Mouse (Mus musculus) yolk sac, embryonic 10.5 days (tissue): ENCODE results near the gene Atg10.

Experiments
- DNase-seq: peaks from one replicate; pipeline ENCODE4 v3.0.0-alpha.2; 2017; ENCODE audit warnings: low spot score

Atg10 gene

DNA sequence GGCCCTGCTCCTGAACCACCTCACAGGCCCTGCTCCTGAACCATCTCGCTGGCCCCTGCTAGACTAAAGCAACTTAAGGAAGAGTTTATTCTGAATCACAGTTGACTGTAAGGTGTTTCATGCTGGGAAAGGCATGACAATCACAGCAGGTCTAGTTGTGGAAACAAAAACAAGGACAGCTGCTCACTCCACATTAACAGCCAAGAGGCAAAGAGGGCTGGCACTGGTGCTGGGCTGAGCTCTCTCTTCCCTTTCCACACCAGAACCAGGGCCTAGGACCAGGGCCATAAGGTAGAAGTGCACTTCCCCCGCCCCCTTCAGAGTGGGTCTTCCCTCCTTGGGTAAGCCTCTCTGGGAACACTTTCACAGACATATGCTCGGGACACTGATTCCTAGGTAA, 48.4 kb downstream of the Atg10 start:
- DNase-seq: no peak

DNA sequence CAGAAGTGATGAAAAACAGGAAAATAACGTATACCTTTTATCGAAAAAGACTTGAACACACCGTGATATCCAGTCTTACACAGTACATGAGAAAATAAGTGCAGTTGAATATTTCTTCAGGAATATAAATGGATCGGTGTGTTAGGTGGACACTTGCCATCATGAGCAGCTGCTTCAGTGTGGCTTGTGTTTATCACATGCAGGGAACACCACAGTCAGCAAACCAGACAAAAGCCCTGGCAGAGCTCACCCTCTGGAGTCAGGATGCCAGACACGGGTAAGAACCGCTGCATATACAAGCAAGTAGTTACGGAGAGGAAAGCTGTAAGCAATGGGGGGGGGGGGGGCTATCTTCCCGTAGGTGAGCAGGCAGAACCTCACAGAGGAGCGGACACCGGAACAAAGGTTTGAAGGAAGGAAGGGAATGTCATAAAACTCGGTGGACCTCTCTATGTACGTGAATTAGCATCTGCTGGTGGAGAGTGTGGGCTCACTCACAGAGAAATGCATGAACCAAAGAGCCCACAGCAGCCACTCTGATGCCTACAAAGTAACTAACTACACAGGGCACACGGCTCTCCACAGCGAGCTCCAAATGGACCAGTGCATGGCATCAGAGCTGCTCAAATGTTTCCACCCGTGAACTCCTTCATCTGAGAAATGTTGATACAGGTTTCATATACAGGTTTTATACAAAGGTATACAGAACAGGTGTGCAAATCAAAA, 51.8 kb downstream of the Atg10 start:
- no peak for DNase-seq

DNA sequence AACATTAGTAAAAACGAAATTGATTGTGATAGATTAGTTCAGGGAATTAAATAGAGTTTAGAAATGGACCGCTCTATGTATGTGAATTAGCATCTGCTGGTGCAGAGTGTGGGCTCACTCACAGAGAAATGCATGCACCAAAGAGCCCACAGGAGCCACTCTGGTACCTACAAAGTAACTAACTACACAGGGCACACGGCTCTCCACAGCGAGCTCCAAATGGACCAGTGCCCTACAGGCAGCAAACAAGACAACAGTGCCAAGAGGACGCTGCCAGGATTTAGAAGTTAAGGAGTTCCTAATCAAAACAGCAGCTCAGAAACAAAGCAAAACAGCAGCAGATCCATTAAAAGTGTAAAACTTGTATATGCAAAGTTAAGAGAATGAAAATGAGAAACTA, 52.6 kb downstream of the Atg10 start:
- DNase-seq: no peak

GRCm38 (mm10) chr13:91169529-91170319, 54.0 kb downstream of the Atg10 start:
- no peak for DNase-seq

GRCm38 (mm10) chr13:91168486-91168885, 55.3 kb downstream of the Atg10 start:
- no peak for DNase-seq

DNA sequence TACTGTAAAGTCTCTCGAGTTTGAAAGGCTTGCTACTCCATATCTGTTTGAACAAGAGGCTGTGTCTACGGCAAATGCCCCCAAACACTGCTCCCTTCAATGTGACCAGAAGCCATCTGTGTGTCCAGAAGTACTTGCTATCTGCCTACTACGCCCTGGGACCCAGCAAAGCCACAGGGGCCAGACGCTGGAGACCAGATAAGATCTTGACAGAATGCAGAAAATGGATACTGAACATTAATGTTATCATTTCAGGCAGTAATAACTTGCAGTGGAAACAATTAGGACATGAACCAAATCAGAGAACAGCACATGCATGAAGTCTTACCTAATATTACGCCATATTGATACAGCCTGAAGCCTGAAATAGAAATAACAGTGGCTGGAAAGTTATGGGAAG, 56.2 kb downstream of the Atg10 start:
- no peak for DNase-seq

- no peak for DNase-seq
These were observed 57.5 kb downstream of the Atg10 start for GRCm38 (mm10) chr13:91166286-91166685.

GRCm38 (mm10) chr13:91165200-91165599, 58.6 kb downstream of the Atg10 start:
- DNase-seq: no peak

- no peak for DNase-seq
These were observed 60.5 kb downstream of the Atg10 start for GRCm38 (mm10) chr13:91163292-91163691.

GRCm38 (mm10) chr13:91162452-91162851, 61.3 kb downstream of the Atg10 start:
- DNase-seq: no peak

- DNase-seq: no peak
These were observed 63.2 kb downstream of the Atg10 start for GRCm38 (mm10) chr13:91160616-91161015.

DNA sequence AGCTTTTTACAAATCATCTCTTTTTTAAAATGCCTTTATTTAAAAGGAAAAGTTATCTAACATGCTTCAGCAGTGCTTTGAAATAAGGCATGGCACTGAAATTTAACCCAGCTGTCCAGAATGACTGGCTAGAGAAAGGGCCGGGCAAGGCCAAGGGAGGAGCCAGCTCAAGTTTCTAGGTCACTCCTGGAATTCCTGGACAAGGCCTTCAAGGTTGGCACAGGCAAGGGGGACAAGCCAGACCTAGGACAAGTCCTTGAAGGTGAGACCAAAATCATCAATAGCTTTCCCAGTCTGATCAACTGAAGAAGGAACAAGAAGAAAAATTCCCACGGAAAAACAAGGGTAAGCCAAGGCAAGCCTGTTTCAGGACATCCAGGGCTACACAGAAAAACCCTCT, 63.9 kb downstream of the Atg10 start:
- DNase-seq: no peak

- no peak for DNase-seq
These were observed 65.8 kb downstream of the Atg10 start for GRCm38 (mm10) chr13:91157941-91158340.

- no peak for DNase-seq
These were observed 66.3 kb downstream of the Atg10 start for GRCm38 (mm10) chr13:91157429-91157828.

- DNase-seq: no peak
These were observed 66.8 kb downstream of the Atg10 start for GRCm38 (mm10) chr13:91156949-91157348.

- DNase-seq: no peak
These were observed 67.5 kb downstream of the Atg10 start for GRCm38 (mm10) chr13:91156308-91156707.

DNA sequence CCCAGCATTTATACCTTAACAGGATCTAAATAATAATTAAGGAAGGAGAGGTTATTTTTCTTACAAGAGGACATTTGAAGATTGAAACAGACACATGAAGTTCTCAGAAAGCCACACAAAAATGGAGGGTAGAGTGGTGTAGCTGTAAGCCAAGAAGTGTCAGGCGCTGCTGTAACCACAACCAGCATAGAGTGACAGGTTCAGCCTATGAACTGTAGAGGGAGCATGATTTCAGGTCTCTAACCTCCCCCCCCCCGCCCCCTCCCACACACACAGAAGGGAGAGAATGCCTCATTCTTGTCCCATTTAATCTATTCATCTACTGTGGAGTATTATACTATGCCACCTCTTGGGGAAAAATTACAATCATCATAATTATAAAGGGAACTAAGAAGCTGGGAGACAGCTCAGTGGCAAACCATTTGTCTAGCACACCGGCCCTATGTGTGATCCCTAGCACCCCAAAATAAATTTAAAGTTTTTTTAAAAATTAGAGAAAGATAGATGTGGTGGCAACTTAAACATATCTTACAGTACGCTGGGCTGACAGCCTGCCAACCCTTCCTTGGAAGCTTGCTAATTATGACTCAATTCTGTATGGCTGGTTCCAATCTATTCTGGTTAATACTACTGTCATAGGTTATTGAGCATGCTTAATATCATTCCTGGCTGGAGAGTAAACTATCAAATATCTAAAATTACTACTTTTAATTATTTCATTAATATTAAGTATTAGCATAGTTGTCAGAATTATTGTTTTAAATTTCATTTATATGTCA, 68.2 kb downstream of the Atg10 start:
- no peak for DNase-seq

- peak; percentile 18 for DNase-seq
These were observed 69.1 kb downstream of the Atg10 start for GRCm38 (mm10) chr13:91154622-91155021.

GRCm38 (mm10) chr13:91136337-91136736, 87.4 kb downstream of the Atg10 start:
- DNase-seq: no peak

GRCm38 (mm10) chr13:91133334-91133890, 90.4 kb downstream of the Atg10 start:
- no peak for DNase-seq

DNA sequence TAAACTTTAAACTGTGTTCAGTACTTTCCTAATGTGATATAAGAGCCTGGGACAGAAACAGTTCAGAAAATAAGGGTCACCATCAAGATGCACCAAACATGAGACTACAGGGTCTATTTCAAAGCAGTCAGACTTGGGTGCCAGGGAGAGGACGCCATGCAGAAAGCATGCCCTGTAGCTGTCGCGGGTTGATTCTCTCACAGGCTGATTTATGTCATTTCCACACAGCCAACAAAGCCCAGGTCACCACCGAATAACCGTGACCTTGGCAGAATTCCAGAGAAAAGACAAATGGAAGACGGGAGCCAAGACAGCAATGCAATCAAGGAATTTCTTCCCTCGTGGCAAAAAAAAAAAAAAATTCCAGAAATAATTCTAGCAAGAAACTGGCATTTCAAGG, 94.7 kb downstream of the Atg10 start:
- DNase-seq: no peak

- DNase-seq: no peak
These were observed 95.2 kb downstream of the Atg10 start for GRCm38 (mm10) chr13:91128581-91128980.
